Mouse (Mus musculus) kidney, postnatal 36 days (tissue): ENCODE results near the gene Sema3f.

Experiments
- DNase-seq, 2 experiments: peaks; one replicate each; pipeline ENCODE4 v3.0.0; 2021 to 2022; ENCODE audit warnings: mixed read lengths in 2 of 2

Sema3f gene

DNA sequence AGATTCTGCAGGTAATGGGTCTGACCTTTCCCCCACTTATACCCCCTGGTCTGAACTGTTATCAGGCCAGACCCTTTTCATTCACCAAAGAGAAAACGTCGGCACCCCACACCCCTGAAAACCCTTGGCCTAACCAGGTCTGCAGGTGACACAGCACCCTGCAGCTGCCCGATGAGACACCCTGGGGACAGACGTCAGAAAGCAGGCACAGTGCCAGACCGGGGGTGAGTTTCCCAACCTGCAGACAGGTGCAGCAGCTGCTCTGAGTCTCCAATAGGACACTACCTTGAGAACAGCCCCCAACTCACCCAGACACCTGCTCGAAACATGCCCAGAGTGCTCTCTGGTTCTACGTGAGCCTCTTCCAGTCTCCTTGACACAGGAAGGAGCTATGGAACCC lies 21.3 kb downstream of the Sema3f start:
- no peak for DNase-seq

GRCm38 (mm10) chr9:107688415-107688814 lies 21.9 kb downstream of the Sema3f start:
- no peak for DNase-seq

DNA sequence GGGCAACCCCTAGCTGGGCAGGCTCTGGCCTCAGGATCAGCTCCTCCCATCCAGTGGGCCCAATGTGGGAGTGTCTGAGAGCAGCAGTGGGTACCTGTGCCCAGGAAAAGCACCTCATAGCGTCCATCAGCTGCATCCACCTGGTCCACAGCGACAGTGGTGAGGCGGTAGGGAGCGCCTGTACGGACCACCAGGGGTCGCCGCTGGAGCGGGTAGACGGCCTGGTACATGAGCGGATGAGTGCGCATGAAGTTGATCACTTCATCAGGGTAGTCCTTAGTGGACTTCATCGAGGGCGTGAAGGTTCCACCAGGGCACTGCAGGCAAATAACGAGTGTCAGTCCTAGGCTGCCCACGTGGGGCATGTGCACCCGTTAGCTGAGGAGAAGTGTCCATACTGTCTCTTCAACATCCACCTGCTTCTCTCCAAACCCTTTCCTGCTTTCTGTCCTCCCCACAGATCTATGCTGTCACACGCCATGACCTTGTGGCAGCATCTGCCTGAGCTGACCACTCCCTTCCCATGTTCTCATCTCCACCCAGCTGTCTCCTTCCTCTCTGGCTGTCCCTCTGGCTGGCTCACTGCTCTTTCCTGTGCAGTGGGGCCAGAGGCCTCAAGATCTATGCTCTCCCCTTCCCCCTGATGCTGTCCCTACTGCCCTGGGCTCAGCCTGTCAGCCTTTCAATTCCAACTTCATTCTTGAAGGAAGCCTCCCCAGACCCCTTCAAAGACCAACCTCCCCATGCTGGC lies 24.9 kb downstream of the Sema3f start:
- DNase-seq: peak; percentile 74 to 83

GRCm38 (mm10) chr9:107682405-107682804 lies 27.9 kb downstream of the Sema3f start:
- peak; percentile 35 to 49 for DNase-seq

DNA sequence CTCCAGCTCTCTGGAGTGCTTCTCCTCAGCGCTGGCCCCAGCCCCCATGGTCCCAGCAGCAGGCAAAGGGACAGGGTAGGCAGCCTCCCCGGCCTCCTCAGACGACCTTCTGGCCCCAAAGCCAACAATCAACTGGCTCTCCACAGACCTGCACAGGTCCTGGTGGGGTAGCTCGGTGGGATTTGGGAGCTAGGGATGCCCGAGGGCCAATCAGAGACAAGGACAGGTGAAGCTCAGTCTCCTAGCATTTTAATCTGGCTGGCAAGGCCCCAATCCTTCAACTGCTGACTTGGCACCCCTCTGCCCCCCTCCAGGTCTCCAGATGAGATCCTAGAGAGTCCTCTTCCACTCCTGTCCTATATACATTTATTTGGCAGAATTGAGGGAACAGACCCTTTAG lies 30.8 kb downstream of the Sema3f start, which contains the start of gene Gnat1:
Gene Gnat1 (minus strand): TSS at position 212 of the 400 bp plus-strand sequence.
- DNase-seq: no peak

GRCm38 (mm10) chr9:107678861-107679260 lies 31.4 kb downstream of the Sema3f start:
- no peak for DNase-seq

GRCm38 (mm10) chr9:107677819-107678526 lies 32.3 kb downstream of the Sema3f start:
- DNase-seq: peak; percentile 84 to 89

GRCm38 (mm10) chr9:107677091-107677784 lies 33.0 kb downstream of the Sema3f start:
- peak; percentile 33 to 72 for DNase-seq

GRCm38 (mm10) chr9:107676302-107676701 lies 34.0 kb downstream of the Sema3f start:
- no peak for DNase-seq

GRCm38 (mm10) chr9:107675671-107676301 lies 34.5 kb downstream of the Sema3f start:
- DNase-seq: peak; percentile 63 to 88

- peak; percentile 70 to 72 for DNase-seq
Measured at GRCm38 (mm10) chr9:107674609-107675429, 35.5 kb downstream of the Sema3f start.

GRCm38 (mm10) chr9:107670259-107670658 lies 40.0 kb downstream of the Sema3f start:
- DNase-seq: peak; percentile 75 to 77

DNA sequence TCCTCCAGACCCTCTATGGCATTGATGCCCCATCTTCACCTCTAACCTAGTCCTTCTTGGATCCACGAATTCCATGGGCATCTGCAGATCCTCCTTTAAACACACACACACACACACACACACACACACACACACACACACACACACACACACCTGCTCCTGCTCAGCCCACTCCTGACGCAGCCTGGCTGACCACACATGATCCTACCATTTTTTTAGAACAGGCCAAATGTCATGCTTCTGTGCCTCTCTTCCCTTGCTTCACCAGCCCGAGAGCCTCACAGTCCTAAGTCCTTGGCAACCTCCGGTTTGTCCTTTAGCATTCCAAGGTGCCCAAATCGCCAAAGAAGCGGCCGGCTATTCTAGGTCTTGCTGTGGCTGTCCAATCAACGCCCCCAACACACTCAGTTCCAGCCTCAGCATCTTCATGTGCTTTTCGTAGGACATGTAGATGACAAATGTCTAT lies 40.8 kb downstream of the Sema3f start, which contains the start of gene Slc38a3:
Gene Slc38a3 (minus strand): TSS at position 51 of the 466 bp plus-strand sequence.
- peak; percentile 54 to 58 for DNase-seq

- DNase-seq: no peak
Measured at GRCm38 (mm10) chr9:107668916-107669315, 41.4 kb downstream of the Sema3f start.

DNA sequence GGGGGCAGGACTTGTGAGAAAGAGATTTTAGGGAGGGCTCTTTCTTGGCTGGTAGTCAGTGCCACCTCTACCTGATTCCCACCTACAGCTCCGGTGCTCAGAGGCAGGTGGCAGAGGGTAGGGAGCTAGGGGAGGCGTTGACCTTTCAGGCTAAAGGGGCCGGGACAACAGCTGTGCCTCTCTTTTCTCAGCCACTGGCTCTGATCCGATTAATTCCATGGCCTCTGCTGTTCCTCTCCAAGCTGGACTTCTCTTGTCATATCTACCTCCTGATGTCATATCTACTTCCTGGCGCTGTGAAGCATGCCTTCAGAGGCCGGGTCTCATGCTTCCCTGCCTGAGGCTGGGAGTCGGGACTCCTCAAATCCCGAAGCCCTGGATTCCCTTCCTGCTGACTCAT lies 42.3 kb downstream of the Sema3f start:
- no peak for DNase-seq

GRCm38 (mm10) chr9:107667219-107667618 lies 43.1 kb downstream of the Sema3f start:
- DNase-seq: peak; percentile 67 to 81

GRCm38 (mm10) chr9:107666751-107667205 lies 43.5 kb downstream of the Sema3f start:
- DNase-seq: peak in 1 of 2 experiments; percentile 44

DNA sequence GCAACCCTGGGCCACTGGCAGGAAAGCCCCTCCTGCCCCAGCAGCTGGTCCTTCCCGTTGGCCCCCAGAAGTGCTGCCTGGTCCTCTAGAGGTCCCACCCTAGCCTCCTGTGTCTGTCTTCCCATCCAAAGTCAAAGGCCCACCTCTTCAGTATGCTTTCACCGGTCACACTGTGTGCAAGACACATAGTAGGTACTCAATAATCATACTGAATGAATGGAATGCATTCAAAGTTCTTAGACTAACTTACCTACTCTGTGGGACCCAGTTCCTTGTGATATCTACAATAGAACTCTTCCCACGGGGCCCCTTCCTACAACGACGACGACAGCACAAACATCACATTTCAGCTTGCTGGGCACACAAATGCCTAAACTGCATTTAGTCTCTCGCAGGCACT lies 45.0 kb downstream of the Sema3f start:
- no peak for DNase-seq

- no peak for DNase-seq
Measured at GRCm38 (mm10) chr9:107663525-107663924, 46.8 kb downstream of the Sema3f start.

GRCm38 (mm10) chr9:107662342-107662741 lies 47.9 kb downstream of the Sema3f start:
- no peak for DNase-seq

DNA sequence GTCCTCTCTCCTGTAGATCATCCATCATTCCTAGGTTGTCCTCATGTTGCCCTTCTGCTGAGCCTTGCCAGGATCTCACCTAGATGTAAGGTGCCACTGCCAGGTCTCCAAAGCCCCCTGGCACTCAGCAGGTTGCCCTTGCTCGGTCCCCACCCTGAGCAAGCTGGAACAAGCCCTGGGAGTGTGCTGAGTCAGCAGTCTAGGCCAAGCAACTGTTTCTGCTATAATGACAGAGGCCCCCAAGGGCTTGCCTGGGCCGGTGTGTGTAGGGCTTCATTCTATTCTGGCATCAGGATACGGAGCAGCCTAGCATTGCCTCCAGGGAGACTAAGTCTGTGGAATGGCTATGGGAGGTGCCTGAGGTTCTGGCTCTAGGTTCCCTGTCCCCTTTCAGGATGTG lies 49.5 kb downstream of the Sema3f start:
- DNase-seq: no peak

DNA sequence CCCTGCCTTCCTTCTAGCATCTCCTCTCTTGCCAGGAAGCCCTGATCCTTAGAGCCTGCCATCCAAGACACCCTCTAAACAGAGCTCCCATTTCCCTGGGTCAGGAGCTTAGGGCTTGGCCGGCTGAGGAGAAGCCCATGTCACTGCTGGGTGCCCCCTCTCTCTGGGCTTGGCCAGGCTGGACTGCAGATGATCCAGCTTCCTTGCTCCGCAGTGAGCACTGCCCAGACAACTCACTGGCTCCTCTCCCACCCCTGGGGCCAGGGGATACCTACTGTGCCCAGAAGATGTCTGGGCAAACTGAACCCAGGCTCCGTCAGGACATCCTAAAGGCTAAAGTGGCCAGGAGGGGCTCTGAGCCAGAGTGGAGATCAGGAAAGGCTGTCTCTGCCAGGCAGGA lies 50.3 kb downstream of the Sema3f start:
- no peak for DNase-seq
